Mouse (Mus musculus): ENCODE measurements at regions not wholly inside any gene's neighbourhood (a gene's known extent, or its start where the extent isn't known, plus 50 kb on each side); places are given as distances from the start of the nearest gene placed in this dataset.

GRCm38 (mm10) chr2:38420498-38420897 lies 81.4 kb downstream of the Lhx2 start:
- no peak for DNase-seq (ENCODE audit: low spot score in 2 of 2)

GRCm38 (mm10) chr2:38422406-38422805 lies 83.3 kb downstream of the Lhx2 start:
- DNase-seq (ENCODE audit: low spot score in 2 of 2): no peak

- DNase-seq (ENCODE audit: low spot score in 2 of 2): peak in 1 of 2 experiments; percentile 50
These were observed 84.8 kb downstream of the Lhx2 start for GRCm38 (mm10) chr2:38423886-38424277.

- no peak for DNase-seq (ENCODE audit: low spot score in 2 of 2)
These were observed 85.3 kb downstream of the Lhx2 start for GRCm38 (mm10) chr2:38424278-38424931.

GRCm38 (mm10) chr2:38424976-38425375 lies 85.9 kb downstream of the Lhx2 start:
- no peak for DNase-seq (ENCODE audit: low spot score in 2 of 2)

- peak; percentile 55 to 70 for DNase-seq (ENCODE audit: low spot score in 2 of 2)
These were observed 81.6 kb upstream of the Nek6 start for GRCm38 (mm10) chr2:38429752-38430378.

- no peak for DNase-seq (ENCODE audit: low spot score in 2 of 2)
These were observed 79.9 kb upstream of the Nek6 start for GRCm38 (mm10) chr2:38431546-38431945.

- no peak for DNase-seq (ENCODE audit: low spot score in 2 of 2)
These were observed 77.7 kb upstream of the Nek6 start for GRCm38 (mm10) chr2:38433736-38434135.

- no peak for DNase-seq (ENCODE audit: low spot score in 2 of 2)
These were observed 74.7 kb upstream of the Nek6 start for GRCm38 (mm10) chr2:38436701-38437100.

- DNase-seq (ENCODE audit: low spot score in 2 of 2): no peak
These were observed 72.3 kb upstream of the Nek6 start for GRCm38 (mm10) chr2:38439191-38439590.

GRCm38 (mm10) chr2:38439973-38440372 lies 71.5 kb upstream of the Nek6 start:
- DNase-seq (ENCODE audit: low spot score in 2 of 2): no peak

- no peak for DNase-seq (ENCODE audit: low spot score in 2 of 2)
These were observed 62.4 kb upstream of the Nek6 start for GRCm38 (mm10) chr2:38449092-38449491.

- no peak for DNase-seq (ENCODE audit: low spot score in 2 of 2)
These were observed 54.9 kb upstream of the Nek6 start for GRCm38 (mm10) chr2:38456571-38456970.

GRCm38 (mm10) chr2:38460367-38460766 lies 51.1 kb upstream of the Nek6 start:
- no peak for DNase-seq (ENCODE audit: low spot score in 2 of 2)

GRCm38 (mm10) chr2:38460825-38461540 lies 50.5 kb upstream of the Nek6 start:
- peak; percentile 93 to 94 for DNase-seq (ENCODE audit: low spot score in 2 of 2)
